Mouse (Mus musculus): ENCODE results near the gene Nkx2-5. TPM values are rescaled to one million over a fixed set of nuclear protein-coding genes. Genes with fewer than 3 reads are reported as not detected.

The Nkx2-5 gene
- not detected for polyA plus RNA-seq (2015; fragmentation: Illumina TruSeq; extraction: RNeasy Lipid Tissue Mini Kit (QIAGEN cat#74804); ENCODE audit: low read depth, low replicate concordance)

DNA sequence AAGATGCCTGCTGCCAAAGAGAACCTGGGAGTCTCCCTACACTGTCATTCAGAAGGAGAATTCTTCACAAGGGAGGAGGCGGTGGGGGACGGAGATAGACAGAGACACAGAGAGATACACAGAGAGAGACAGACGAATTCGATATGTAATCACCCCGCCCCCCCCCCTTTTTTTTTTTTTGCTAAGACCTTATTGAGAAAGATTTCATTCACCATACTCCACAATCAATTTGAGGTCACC is at the start of gene Nkx2-5:
Gene Nkx2-5 (minus strand): TSS at position 101 of the 240 bp plus-strand sequence.

Other genes starting within 250 kb of the Nkx2-5 start
- gene Atp6v0e, start 181.8 kb downstream of the Nkx2-5 start, polyA plus RNA-seq (2015; fragmentation: Illumina TruSeq; extraction: RNeasy Lipid Tissue Mini Kit (QIAGEN cat#74804); ENCODE audit: low read depth, low replicate concordance): 58.9 TPM
- gene Crebrf, start 129.4 kb downstream of the Nkx2-5 start, polyA plus RNA-seq (2015; fragmentation: Illumina TruSeq; extraction: RNeasy Lipid Tissue Mini Kit (QIAGEN cat#74804); ENCODE audit: low read depth, low replicate concordance): 21.3 TPM
- 44.6 TPM for gene Bnip1, start 63.9 kb downstream of the Nkx2-5 start, polyA plus RNA-seq (2015; fragmentation: Illumina TruSeq; extraction: RNeasy Lipid Tissue Mini Kit (QIAGEN cat#74804); ENCODE audit: low read depth, low replicate concordance)
- gene Kifc5b, start 72.1 kb upstream of the Nkx2-5 start, polyA plus RNA-seq (2015; fragmentation: Illumina TruSeq; extraction: RNeasy Lipid Tissue Mini Kit (QIAGEN cat#74804); ENCODE audit: low read depth, low replicate concordance): 3.3 TPM
- gene Phf1, start 88.0 kb upstream of the Nkx2-5 start, polyA plus RNA-seq (2015; fragmentation: Illumina TruSeq; extraction: RNeasy Lipid Tissue Mini Kit (QIAGEN cat#74804); ENCODE audit: low read depth, low replicate concordance): 39.3 TPM
- 127 TPM for gene Cuta, start 94.6 kb upstream of the Nkx2-5 start, polyA plus RNA-seq (2015; fragmentation: Illumina TruSeq; extraction: RNeasy Lipid Tissue Mini Kit (QIAGEN cat#74804); ENCODE audit: low read depth, low replicate concordance)
- 128 TPM for gene Syngap1, start 96.2 kb upstream of the Nkx2-5 start, polyA plus RNA-seq (2015; fragmentation: Illumina TruSeq; extraction: RNeasy Lipid Tissue Mini Kit (QIAGEN cat#74804); ENCODE audit: low read depth, low replicate concordance)
- 14.4 TPM for gene Zbtb9, start 128.2 kb upstream of the Nkx2-5 start, polyA plus RNA-seq (2015; fragmentation: Illumina TruSeq; extraction: RNeasy Lipid Tissue Mini Kit (QIAGEN cat#74804); ENCODE audit: low read depth, low replicate concordance)
- gene Bak1, start 184.0 kb upstream of the Nkx2-5 start, polyA plus RNA-seq (2015; fragmentation: Illumina TruSeq; extraction: RNeasy Lipid Tissue Mini Kit (QIAGEN cat#74804); ENCODE audit: low read depth, low replicate concordance): 10.8 TPM
- 2.3 TPM for gene Itpr3, start 212.3 kb upstream of the Nkx2-5 start, polyA plus RNA-seq (2015; fragmentation: Illumina TruSeq; extraction: RNeasy Lipid Tissue Mini Kit (QIAGEN cat#74804); ENCODE audit: low read depth, low replicate concordance)